Mouse (Mus musculus): Measurements from ENCODE around the gene Ctnna2.

The Ctnna2 gene

DNA sequence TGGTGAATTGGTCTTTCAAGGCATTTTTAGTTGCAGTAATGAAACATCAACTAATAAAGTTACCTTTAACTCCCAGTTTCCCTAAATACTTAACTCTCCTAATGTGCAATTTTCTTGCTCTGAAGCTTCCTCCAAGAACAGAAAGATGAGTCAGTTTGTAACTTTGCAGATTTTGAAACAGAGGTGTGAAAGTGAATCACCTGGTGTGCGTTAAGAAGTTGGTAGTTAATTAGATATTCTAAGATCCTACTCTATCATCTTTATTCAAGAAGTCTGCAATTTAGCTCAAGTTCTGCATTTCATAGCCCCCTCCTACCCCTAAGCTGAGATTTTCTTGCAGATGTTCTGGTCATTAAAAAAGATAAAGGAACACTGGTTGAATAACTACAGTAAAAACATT, 1082.3 kb downstream of the Ctnna2 start:
- in situ Hi-C loops (cut with MboI; ENCODE audit: low pct_unique_long_range_greater_than_20kb in 1 of 2, low sequenced_read_pairs in 2 of 2, unreplicated experiment in 1 of 2): no loop called here
